Mouse (Mus musculus) intestine, embryonic 15.5 days (tissue): ENCODE measurements at regions not wholly inside any gene's neighbourhood (a gene's known extent, or its start where the extent isn't known, plus 50 kb on each side); places are given as distances from the start of the nearest gene placed in this dataset.
"Not testable (repeated sequence)": the region's sequence is repeated elsewhere in the genome, so short reads cannot be mapped to it uniquely, and the experiment has no call there.

ENCODE experiments used
- ATAC-seq: fragments of 200-750 bp; cut with Nextera tagmentation; 2 replicates; pipeline ENCODE4 v1.8.0; 2017; ENCODE audit warnings: moderate TSS enrichment, moderate library complexity
- H3K27ac ChIP-seq: fragments of 300-500 bp; sonication (generic); 2 replicates; pipeline ENCODE4 v1.5.1; 2015; ENCODE audit warnings: mild to moderate bottlenecking, inconsistent platforms
- H3K27me3 ChIP-seq: fragments of 300-500 bp; sonication (generic); replicated peaks from 2 replicates; pipeline ENCODE4 v1.6.1; 2015; ENCODE audit warnings: inconsistent platforms
- H3K36me3 ChIP-seq: fragments of 300-500 bp; sonication (generic); 2 replicates; pipeline ENCODE4 v1.6.1; 2015; ENCODE audit warnings: inconsistent platforms
- H3K4me1 ChIP-seq: fragments of 300-500 bp; sonication (generic); replicated peaks from 2 replicates; pipeline ENCODE4 v1.6.1; 2015; ENCODE audit warnings: inconsistent platforms
- H3K4me2 ChIP-seq: fragments of 300-500 bp; sonication (generic); replicated peaks from 2 replicates; pipeline ENCODE4 v1.6.1; 2015; ENCODE audit warnings: mild to moderate bottlenecking, inconsistent platforms
- H3K4me3 ChIP-seq: fragments of 300-500 bp; sonication (generic); replicated peaks from 2 replicates; pipeline ENCODE4 v1.5.1; 2015; ENCODE audit warnings: inconsistent platforms
- H3K9ac ChIP-seq: fragments of 300-500 bp; sonication (generic); 2 replicates; pipeline ENCODE4 v1.6.1; 2015; ENCODE audit warnings: inconsistent platforms
- H3K9me3 ChIP-seq: fragments of 300-500 bp; sonication (generic); 2 replicates; pipeline ENCODE4 v1.6.1; 2016; ENCODE audit warnings: inconsistent platforms
- WGBS: fragments of 180-500 bp; shearing (Covaris S2); methylation state at CpG from one replicate; pipeline ENCODE4 v1.1.7; 2015; 5-methylcytosine and 5-hydroxymethylcytosine counted together

DNA sequence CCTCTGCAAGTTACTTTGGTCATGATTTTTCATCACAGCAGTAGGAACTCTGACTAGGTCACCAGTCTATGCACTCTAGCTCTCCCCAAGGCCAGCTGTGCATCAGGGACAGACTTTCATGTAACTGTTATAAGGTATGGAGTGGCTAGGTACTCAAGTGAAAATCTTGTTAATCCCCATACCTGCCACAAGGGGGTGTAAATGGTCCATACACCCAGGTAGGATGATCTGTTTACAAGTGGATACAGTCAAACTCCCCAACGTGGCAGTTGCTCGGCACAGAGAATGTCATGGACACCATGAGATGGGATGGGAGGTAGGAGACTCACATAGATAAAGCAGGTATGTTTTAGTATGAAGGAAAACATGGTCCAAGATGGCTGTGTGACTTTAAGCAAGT is 187.2 kb upstream of the 5730507C01Rik start:
- H3K4me1 ChIP-seq, ATAC-seq, H3K27me3 ChIP-seq, H3K36me3 ChIP-seq, H3K27ac ChIP-seq, H3K9me3 ChIP-seq, H3K9ac ChIP-seq, H3K4me3 ChIP-seq, H3K4me2 ChIP-seq: not testable (repeated sequence)
- 80% methylated on average over 2 of the region's 2 CpGs for WGBS

DNA sequence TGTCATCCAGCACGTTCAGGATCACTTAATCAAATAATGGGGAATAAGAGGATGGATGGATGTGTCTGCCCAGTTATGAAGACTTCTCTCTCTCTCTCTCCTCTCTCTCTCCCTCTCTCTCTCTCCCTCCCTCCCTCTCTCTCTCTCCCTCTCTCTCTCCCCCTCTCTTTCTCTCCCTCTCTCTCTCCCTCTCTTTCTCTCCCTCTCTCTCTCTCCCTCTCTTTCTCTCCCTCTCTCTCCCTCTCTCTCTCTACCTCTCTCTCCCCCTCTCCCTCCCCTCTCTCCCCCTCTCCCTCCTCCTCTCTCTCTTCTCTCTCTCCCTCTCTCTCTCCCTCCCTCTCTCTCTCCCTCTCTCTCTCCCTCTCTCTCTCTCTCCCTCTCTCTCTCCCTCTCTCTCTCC is 167.6 kb upstream of the 5730507C01Rik start:
- ATAC-seq, H3K36me3 ChIP-seq: not testable (repeated sequence)
- WGBS: 63% methylated on average over 1 of the region's 1 CpGs

DNA sequence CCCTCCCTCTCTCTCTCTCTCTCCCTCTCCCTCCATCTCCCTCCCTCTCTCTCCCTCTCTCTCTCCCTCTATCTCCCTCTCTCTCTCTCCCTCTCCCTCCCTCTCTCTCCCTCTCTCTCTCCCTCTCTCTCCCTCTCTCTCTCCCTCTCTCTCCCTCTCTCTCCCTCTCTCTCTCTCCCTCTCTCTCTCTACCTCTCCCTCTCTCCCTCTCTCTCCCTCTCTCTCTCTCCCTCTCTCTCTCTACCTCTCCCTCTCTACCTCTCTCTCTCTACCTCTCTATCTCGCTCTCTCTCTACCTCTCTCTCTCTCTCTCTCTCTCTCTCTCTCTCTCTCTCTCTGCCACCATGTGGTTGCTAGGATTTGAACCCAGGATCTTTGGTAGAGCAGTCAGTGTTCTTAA is 167.2 kb upstream of the 5730507C01Rik start:
- not testable (repeated sequence) for H3K9me3 ChIP-seq, H3K27me3 ChIP-seq, ATAC-seq, H3K27ac ChIP-seq, H3K9ac ChIP-seq, H3K4me3 ChIP-seq, H3K4me1 ChIP-seq, H3K4me2 ChIP-seq, H3K36me3 ChIP-seq
- no CpG with 5 or more reads among the region's 1 CpGs for WGBS

More for the DNA sequence above, 167.6 kb upstream of the 5730507C01Rik start:
- H3K27me3 ChIP-seq, H3K27ac ChIP-seq, H3K4me2 ChIP-seq, H3K4me1 ChIP-seq, H3K4me3 ChIP-seq, H3K9me3 ChIP-seq, H3K9ac ChIP-seq: not testable (repeated sequence)

DNA sequence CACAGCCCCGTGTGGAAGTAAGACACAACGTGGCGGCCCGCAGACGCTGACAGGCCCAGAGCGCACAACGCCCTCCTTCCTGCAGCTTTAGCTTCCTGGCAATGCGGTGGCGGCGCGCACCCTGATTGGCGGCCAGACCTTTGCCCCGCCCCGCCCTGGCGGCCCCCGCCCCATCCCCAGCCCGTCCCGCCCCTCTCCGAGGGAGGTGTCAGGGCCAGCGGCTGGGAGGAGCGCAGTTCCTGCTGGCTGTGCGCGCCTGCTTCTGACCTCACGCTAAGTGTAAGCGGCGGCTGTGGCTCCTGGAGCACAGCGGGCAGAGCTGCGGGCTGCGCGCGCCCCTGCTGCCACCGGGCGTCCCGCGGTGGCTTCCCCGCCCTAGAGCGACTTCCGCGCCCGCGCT is 127.1 kb upstream of the 5730507C01Rik start:
- peak; percentile 66 for ATAC-seq
- no peaks in the 10 kb centered on the region for H3K36me3 ChIP-seq
- no peaks in the 10 kb centered on the region; the same call in 1 of the 2 replicates for H3K9me3 ChIP-seq
- H3K4me3 ChIP-seq: 0 out of 2 replicates have a peak overlapping the region, but pooled peaks have one; percentile 1
- H3K27ac ChIP-seq: no peak overlapping the region
- no peak overlapping the region for H3K4me2 ChIP-seq
- H3K4me1 ChIP-seq: no peaks in the 10 kb centered on the region
- 13% methylated on average over 41 of the region's 41 CpGs for WGBS
- H3K27me3 ChIP-seq: no peaks in the 10 kb centered on the region
- no peak overlapping the region for H3K9ac ChIP-seq

DNA sequence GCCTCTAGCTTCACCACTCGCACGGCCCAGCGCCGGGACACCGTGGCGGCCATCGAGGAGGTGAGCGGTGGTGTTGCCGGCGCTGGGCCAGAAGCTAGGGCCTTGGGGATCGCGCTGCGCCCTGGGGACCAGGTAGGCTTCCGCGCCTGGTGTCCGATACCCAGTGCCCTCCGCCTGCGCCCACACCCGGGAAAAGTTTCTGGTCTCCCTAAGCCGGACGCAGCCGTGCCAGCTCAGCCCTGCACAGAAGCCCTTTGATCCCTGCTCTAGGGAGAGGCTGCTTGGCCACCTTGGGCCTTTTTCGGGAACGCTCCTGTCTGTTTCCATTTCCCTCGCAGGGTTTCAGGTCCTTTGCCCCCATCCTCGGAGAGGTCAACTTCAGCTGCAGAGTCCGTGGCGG is 126.5 kb upstream of the 5730507C01Rik start:
- no peak overlapping the region for H3K27ac ChIP-seq
- ATAC-seq: no peak

More for the DNA sequence above, 126.5 kb upstream of the 5730507C01Rik start:
- no peaks in the 10 kb centered on the region for H3K4me1 ChIP-seq
- WGBS: 25% methylated on average over 27 of the region's 28 CpGs
- no peaks in the 10 kb centered on the region for H3K27me3 ChIP-seq
- no peaks in the 10 kb centered on the region; the same call in 1 of the 2 replicates for H3K9me3 ChIP-seq
- H3K9ac ChIP-seq: no peak overlapping the region
- H3K4me2 ChIP-seq: no peak overlapping the region
- H3K36me3 ChIP-seq: no peaks in the 10 kb centered on the region
- H3K4me3 ChIP-seq: 0 out of 2 replicates have a peak overlapping the region, but pooled peaks have one; percentile 1
